Mouse (Mus musculus): ENCODE data around the gene Nr1i2. TPM values are rescaled to one million over a fixed set of nuclear protein-coding genes. Genes with fewer than 3 reads are reported as not detected.

Nr1i2 gene
- polyA plus RNA-seq, 1 experiment from 2014 or later, result not detected

Other genes starting within 250 kb of the Nr1i2 start
- 72.2 and 75.2 TPM in 2 replicates for gene Gsk3b, start 205.8 kb downstream of the Nr1i2 start, polyA plus RNA-seq (2015; fragmentation: Nextera tagmentation; extraction: Ambion mirVana)
- 0.08 and 0.52 TPM in 2 replicates for gene Maats1, start 47.3 kb upstream of the Nr1i2 start, polyA plus RNA-seq (2015; fragmentation: Nextera tagmentation; extraction: Ambion mirVana)
- 104 and 105 TPM in 2 replicates for gene Cox17, start 52.2 kb upstream of the Nr1i2 start, polyA plus RNA-seq (2015; fragmentation: Nextera tagmentation; extraction: Ambion mirVana)
- gene Gm21987, start 52.2 kb upstream of the Nr1i2 start, polyA plus RNA-seq (2015; fragmentation: Nextera tagmentation; extraction: Ambion mirVana), result not detected in 2 replicates
- gene Popdc2, start 67.4 kb upstream of the Nr1i2 start, polyA plus RNA-seq (2015; fragmentation: Nextera tagmentation; extraction: Ambion mirVana), result 1.6 and 2.1 TPM in 2 replicates
- 0.20 and 0.69 TPM in 2 replicates for gene Pla1a, start 138.3 kb upstream of the Nr1i2 start, polyA plus RNA-seq (2015; fragmentation: Nextera tagmentation; extraction: Ambion mirVana)
- gene Adprh, start 157.9 kb upstream of the Nr1i2 start, polyA plus RNA-seq (2015; fragmentation: Nextera tagmentation; extraction: Ambion mirVana), result 125 and 138 TPM in 2 replicates
- gene Cd80, start 160.7 kb upstream of the Nr1i2 start, polyA plus RNA-seq (2015; fragmentation: Nextera tagmentation; extraction: Ambion mirVana), result 0.37 and 0.44 TPM in 2 replicates
- 31.3 and 32.1 TPM in 2 replicates for gene Timmdc1, start 227.8 kb upstream of the Nr1i2 start, polyA plus RNA-seq (2015; fragmentation: Nextera tagmentation; extraction: Ambion mirVana)

All from embryonic facial prominence, embryonic 13.5 days (tissue).